Mouse (Mus musculus) heart, embryonic 13.5 days (tissue): Measurements from ENCODE around the gene Ube2o. TPM values are rescaled to one million over a fixed set of nuclear protein-coding genes. Genes with fewer than 3 reads are reported as not detected.
"Not testable (repeated sequence)": the region's sequence is repeated elsewhere in the genome, so short reads cannot be mapped to it uniquely, and the experiment has no call there.

Source experiments
- ATAC-seq: fragments of 200-750 bp; cut with Nextera tagmentation; 2 replicates; pipeline ENCODE4 v1.8.0; 2017; ENCODE audit warnings: moderate TSS enrichment; ENCODE audit not compliant: insufficient number of reproducible peaks, low FRiP score, low TSS enrichment; ENCODE audit errors: extremely low read depth
- H3K27ac ChIP-seq: fragments of 300-500 bp; sonication (generic); replicated peaks from 2 replicates; pipeline ENCODE4 v1.5.1; 2015; ENCODE audit warnings: moderate library complexity, mild to moderate bottlenecking, inconsistent platforms
- H3K27me3 ChIP-seq: fragments of 300-500 bp; sonication (generic); replicated peaks from 2 replicates; pipeline ENCODE4 v1.6.1; 2015; ENCODE audit warnings: mild to moderate bottlenecking, inconsistent platforms
- H3K36me3 ChIP-seq: fragments of 300-500 bp; sonication (generic); 2 replicates; pipeline ENCODE4 v1.6.1; 2015; ENCODE audit warnings: mild to moderate bottlenecking, inconsistent platforms
- H3K4me1 ChIP-seq: fragments of 300-500 bp; sonication (generic); 2 replicates; pipeline ENCODE4 v1.6.1; 2015; ENCODE audit warnings: inconsistent platforms
- H3K4me2 ChIP-seq: fragments of 300-500 bp; sonication (generic); 2 replicates; pipeline ENCODE4 v1.6.1; 2015; ENCODE audit warnings: inconsistent platforms, mild to moderate bottlenecking, moderate library complexity
- H3K4me3 ChIP-seq: fragments of 300-500 bp; sonication (generic); 2 replicates; pipeline ENCODE4 v1.5.1; 2015; ENCODE audit warnings: moderate library complexity, mild to moderate bottlenecking, inconsistent platforms
- H3K9ac ChIP-seq: fragments of 300-500 bp; sonication (generic); 2 replicates; pipeline ENCODE4 v1.6.1; 2015; ENCODE audit warnings: inconsistent platforms, mild to moderate bottlenecking, moderate library complexity
- H3K9me3 ChIP-seq: fragments of 300-500 bp; sonication (generic); 2 replicates; pipeline ENCODE4 v1.6.1; 2016; ENCODE audit warnings: inconsistent platforms
- WGBS: fragments of 180-500 bp; shearing (Covaris S2); methylation state at CpG from one replicate; pipeline ENCODE4 v1.1.7; 2015; ENCODE audit warnings: mixed read lengths; 5-methylcytosine and 5-hydroxymethylcytosine counted together
- polyA plus RNA-seq: library from polyadenylated mRNA; unstranded; fragments of >200 nt; fragmentation: Nextera tagmentation; extraction: Ambion mirVana; gene quantifications from 2 replicates; pipeline ENCODE4 v1.2.1, GENCODE M21; 2015

Gene Ube2o
- polyA plus RNA-seq, 1 experiment from 2014 or later, result 8.3 TPM

GRCm38 (mm10) chr11:116501005-116501746 lies 80.1 kb downstream of the Ube2o start:
- Histone ChIP-seq H3K27ac (no peak overlapping the region), H3K36me3 (no peaks in the 10 kb centered on the region), H3K9ac (no peak overlapping the region), H3K4me3 (no peak overlapping the region), H3K4me2 (no peak overlapping the region), H3K4me1 (peaks cover 9% of the 10 kb centered on the region; the same call in 1 of the 2 replicates), H3K27me3 (no peaks in the 10 kb centered on the region), H3K9me3 (peaks cover 4% of the 10 kb centered on the region; the same call in 1 of the 2 replicates)
- ATAC-seq, result no peak
- WGBS, result 19% methylated on average over 7 of the region's 7 CpGs

GRCm38 (mm10) chr11:116499018-116499417 lies 82.2 kb downstream of the Ube2o start:
- Histone ChIP-seq H3K9me3 (peaks cover 4% of the 10 kb centered on the region; the same call in 1 of the 2 replicates), H3K27me3 (no peaks in the 10 kb centered on the region), H3K4me1 (peaks cover 18% of the 10 kb centered on the region), H3K27ac (no peak overlapping the region), H3K4me3 (peak overlapping the region; percentile 48), H3K4me2 (peak overlapping the region; percentile 72), H3K36me3 (no peaks in the 10 kb centered on the region), H3K9ac (peak overlapping the region; percentile 76; the same call in 1 of the 2 replicates)
- 36% methylated on average over 6 of the region's 6 CpGs for WGBS
- no peak for ATAC-seq

DNA sequence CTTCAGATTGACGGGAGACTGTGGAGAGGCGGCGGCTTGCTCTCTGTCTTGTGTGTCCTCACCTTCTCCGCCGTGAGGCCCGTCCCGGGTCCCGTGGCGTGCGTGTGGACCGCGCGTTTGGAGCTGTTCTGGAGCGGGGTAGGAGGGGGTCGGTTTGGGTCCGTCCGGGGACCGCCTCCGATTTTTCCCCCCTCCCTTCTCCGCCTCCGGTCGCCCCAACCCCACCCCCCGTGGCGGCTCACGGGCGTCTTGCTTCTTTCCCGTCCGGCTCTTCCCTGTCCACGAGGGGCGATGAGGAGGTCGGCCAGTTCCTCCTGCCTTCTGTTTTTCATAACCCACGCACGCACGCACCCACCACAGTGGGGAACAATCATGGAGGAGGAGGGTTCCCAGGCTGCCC lies 82.7 kb downstream of the Ube2o start:
- ATAC-seq, result no peak
- Histone ChIP-seq H3K9ac (peak overlapping the region; percentile 76), H3K9me3 (peaks cover 4% of the 10 kb centered on the region; the same call in 1 of the 2 replicates), H3K27ac (no peak overlapping the region), H3K4me2 (peak overlapping the region; percentile 72), H3K27me3 (no peaks in the 10 kb centered on the region), H3K4me1 (peaks cover 20% of the 10 kb centered on the region), H3K36me3 (no peaks in the 10 kb centered on the region), H3K4me3 (peak overlapping the region; percentile 48)
- 27% methylated on average over 32 of the region's 34 CpGs for WGBS

- 49% methylated on average over 4 of the region's 4 CpGs for WGBS
- Histone ChIP-seq H3K4me3 (no peak overlapping the region), H3K27me3 (no peaks in the 10 kb centered on the region), H3K36me3 (no peaks in the 10 kb centered on the region), H3K27ac (no peak overlapping the region), H3K9me3 (peaks cover 4% of the 10 kb centered on the region; the same call in 1 of the 2 replicates), H3K4me2 (no peak overlapping the region), H3K4me1 (peaks cover 20% of the 10 kb centered on the region), H3K9ac (no peak overlapping the region)
- no peak for ATAC-seq
Observed at GRCm38 (mm10) chr11:116497313-116497712, 83.9 kb downstream of the Ube2o start.

- Histone ChIP-seq H3K4me3 (no peak overlapping the region), H3K27me3 (no peaks in the 10 kb centered on the region), H3K9ac (0 out of 2 replicates have a peak overlapping the region, but pooled peaks have one; percentile 2), H3K9me3 (peaks cover 4% of the 10 kb centered on the region; the same call in 1 of the 2 replicates), H3K27ac (peak overlapping the region; percentile 77), H3K36me3 (no peaks in the 10 kb centered on the region), H3K4me2 (no peak overlapping the region), H3K4me1 (peaks cover 24% of the 10 kb centered on the region)
- no peak for ATAC-seq
- WGBS, result 45% methylated on average over 13 of the region's 13 CpGs
Observed at GRCm38 (mm10) chr11:116494474-116495174, 86.6 kb downstream of the Ube2o start.

DNA sequence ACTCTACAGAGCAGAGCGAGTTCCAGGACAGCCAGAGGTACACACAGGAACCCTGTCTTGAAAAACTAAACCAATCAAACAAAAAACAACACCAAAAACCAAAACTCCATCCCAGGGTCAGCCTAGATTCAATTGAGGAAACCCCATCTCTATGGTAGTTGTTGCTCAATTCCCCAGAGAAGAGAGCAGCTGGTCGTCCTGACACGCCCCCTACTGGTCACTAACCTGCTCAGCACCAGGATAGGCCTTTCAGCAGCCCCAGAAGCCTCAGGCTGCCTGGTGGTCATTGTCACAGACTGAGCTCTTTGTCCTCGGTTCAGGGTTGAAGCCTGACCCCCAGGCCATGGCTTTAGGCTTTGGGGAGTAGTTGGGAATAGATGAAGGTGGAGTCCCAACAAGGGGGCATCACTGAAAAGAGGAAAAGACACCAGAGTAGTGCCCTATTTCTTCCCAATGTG lies 87.4 kb downstream of the Ube2o start, which contains the start of gene Prpsap1:
Prpsap1 (minus strand) TSS at position 408 of the 458 bp plus-strand sequence.
- Histone ChIP-seq H3K9me3 (peaks cover 4% of the 10 kb centered on the region; the same call in 1 of the 2 replicates), H3K27ac (peak within 1 kb of the TSS; percentile 77), H3K4me3 (no peak within 1 kb of the TSS), H3K36me3 (no peaks in the 10 kb centered on the region), H3K27me3 (no peaks in the 10 kb centered on the region), H3K4me2 (no peak within 1 kb of the TSS), H3K4me1 (peaks cover 29% of the 10 kb centered on the region), H3K9ac (0 out of 2 replicates have a peak within 1 kb of the TSS, but pooled peaks have one; percentile 2)
- no peak for ATAC-seq
- WGBS, result 26% methylated on average over 4 of the region's 4 CpGs

- WGBS, result 64% methylated on average over 5 of the region's 5 CpGs
- peaks cover 6% of the 10 kb centered on the region for H3K36me3 ChIP-seq
- no peak overlapping the region for H3K4me3 ChIP-seq
- ATAC-seq, result no peak
- H3K9me3 ChIP-seq, result peaks cover 7% of the 10 kb centered on the region; the same call in 1 of the 2 replicates
- no peak overlapping the region for H3K9ac ChIP-seq
- no peak overlapping the region for H3K4me2 ChIP-seq
- H3K27ac ChIP-seq, result 0 out of 2 replicates have a peak overlapping the region, but pooled peaks have one; percentile 42
- no peaks in the 10 kb centered on the region for H3K27me3 ChIP-seq
- H3K4me1 ChIP-seq, result peaks cover 28% of the 10 kb centered on the region
Observed at GRCm38 (mm10) chr11:116493191-116493590, 88.1 kb downstream of the Ube2o start.

DNA sequence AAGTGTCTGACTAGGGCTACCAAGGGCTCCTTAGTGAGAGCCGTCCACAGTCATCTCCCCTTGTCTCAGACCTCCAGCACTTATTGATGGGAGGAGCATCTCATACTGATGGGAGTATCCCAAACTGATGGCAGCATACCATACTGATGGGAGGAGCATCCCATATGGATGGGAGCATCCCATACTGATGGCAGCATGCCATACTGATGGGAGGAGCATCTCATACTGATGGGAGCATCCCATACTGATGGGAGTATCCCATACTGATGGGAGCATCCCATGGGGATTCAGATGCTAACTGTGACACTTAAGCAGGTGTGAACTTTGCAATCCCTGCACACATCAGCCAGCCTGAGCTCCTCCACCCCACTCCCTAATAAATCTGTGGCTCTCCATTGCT lies 88.7 kb downstream of the Ube2o start:
- not testable (repeated sequence) for H3K27ac ChIP-seq, H3K4me2 ChIP-seq, ATAC-seq, H3K9me3 ChIP-seq, H3K9ac ChIP-seq, H3K27me3 ChIP-seq, H3K4me3 ChIP-seq
- peaks cover 27% of the 10 kb centered on the region for H3K4me1 ChIP-seq
- 71% methylated on average over 1 of the region's 1 CpGs for WGBS
- H3K36me3 ChIP-seq, result peaks cover 13% of the 10 kb centered on the region

DNA sequence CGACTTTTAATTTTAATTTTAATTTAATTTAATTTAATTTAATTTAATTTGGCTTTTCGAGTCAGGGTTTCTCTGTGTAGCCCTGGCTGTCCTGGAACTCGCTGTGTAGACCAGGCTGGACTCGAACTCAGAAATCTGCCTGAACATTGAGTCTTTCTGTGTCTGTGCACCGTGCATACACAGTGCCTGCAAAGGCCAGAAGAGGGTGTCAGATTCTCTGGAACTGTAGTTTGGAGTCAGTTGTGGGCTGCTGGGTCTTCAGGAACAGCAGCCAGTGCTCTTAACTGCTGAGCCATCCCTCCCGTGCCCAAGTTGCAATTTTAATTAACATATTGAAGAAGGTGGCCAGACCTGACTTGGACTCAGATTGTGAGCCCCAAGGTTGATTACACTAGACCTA lies 89.9 kb downstream of the Ube2o start:
- Histone ChIP-seq H3K4me3 (peak overlapping the region; percentile 99; the same call in 1 of the 2 replicates), H3K9me3 (0 out of 2 replicates have a peak, but pooled peaks cover 2% of the 10 kb centered on the region), H3K27me3 (no peaks in the 10 kb centered on the region), H3K9ac (peak overlapping the region; percentile 98; the same call in 1 of the 2 replicates), H3K27ac (no peak overlapping the region; the same call in 1 of the 2 replicates), H3K4me2 (peak overlapping the region; percentile 76), H3K4me1 (peaks cover 27% of the 10 kb centered on the region), H3K36me3 (peaks cover 23% of the 10 kb centered on the region)
- ATAC-seq, result no peak
- 67% methylated on average over 6 of the region's 6 CpGs for WGBS

DNA sequence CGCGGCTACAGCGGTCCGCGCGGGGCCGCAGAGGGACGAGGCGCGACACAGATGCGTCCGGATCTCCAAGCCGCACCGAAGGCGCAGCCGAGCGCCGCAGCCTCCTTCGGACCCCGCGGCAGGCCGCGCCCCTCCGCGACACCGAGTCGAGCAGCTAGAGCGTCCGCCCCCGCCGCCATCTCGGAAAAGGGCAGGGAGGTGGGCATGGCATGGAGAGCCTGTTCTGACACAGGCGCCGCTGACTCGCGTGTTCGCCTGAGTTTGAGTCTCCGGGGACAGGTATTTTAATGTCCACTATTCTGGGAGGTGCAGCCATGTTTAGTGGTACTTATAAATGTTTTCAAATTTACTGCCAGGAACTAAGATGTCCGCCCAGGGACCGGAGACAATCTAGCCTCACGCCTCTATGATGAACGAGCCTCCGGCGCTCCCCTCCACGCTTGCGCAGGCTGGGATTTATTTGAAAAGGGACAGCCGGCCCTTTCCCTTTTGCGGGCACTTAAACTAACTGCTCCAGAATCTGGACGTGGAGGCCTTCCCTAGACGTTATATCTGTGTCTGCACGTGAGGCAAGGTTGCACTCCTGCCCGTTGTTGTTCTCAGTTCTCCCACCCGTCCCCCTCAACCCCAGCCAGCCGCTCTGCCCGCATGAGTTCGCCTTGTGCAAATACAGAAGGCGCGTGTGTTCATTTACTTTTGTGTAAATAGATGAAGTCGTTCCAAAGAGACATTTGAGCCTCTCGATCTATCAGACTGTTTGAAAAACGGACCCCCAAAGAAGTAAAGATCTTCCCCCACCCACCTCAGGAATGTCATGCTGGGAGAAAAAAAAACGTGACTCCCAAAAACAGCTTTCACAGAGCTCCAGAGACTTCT lies 90.8 kb downstream of the Ube2o start:
- peak overlapping the region; percentile 98 for H3K9ac ChIP-seq
- WGBS, result under 1% methylated on average over 61 of the region's 62 CpGs
- 0 out of 2 replicates have a peak, but pooled peaks cover 2% of the 10 kb centered on the region for H3K9me3 ChIP-seq
- peak overlapping the region; percentile 99 for H3K4me3 ChIP-seq
- H3K27ac ChIP-seq, result peak overlapping the region; percentile 92
- H3K36me3 ChIP-seq, result peaks cover 32% of the 10 kb centered on the region
- ATAC-seq, result peak; percentile 68
- H3K4me2 ChIP-seq, result peak overlapping the region; percentile 76
- peaks cover 27% of the 10 kb centered on the region for H3K4me1 ChIP-seq
- H3K27me3 ChIP-seq, result no peaks in the 10 kb centered on the region
